Mouse (Mus musculus): Measurements from ENCODE around the gene Cd86.

GRCm38 (mm10) chr16:36634971-36635710, 30.7 kb downstream of the Cd86 start:
- TF ChIP-seq POLR2A (IDR thresholded peaks at IDR 0.05; ENCODE audit: insufficient read depth, low read depth, low read length) (no peak), CTCF (IDR thresholded peaks at IDR 0.05; ENCODE audit: insufficient read depth, low read depth, low read length) (no peak)

Data from olfactory bulb, adult 2 months (tissue).